Mouse (Mus musculus) forebrain, embryonic 10.5 days (tissue): Measurements from ENCODE around the gene Afap1. TPM values are rescaled to one million over a fixed set of nuclear protein-coding genes. Genes with fewer than 3 reads are reported as not detected.

Experiments used
- DNase-seq: peaks from one replicate; pipeline ENCODE4 v3.0.0-alpha.2; 2017; ENCODE audit warnings: low spot score; ENCODE audit errors: extremely low spot score
- H3K27ac ChIP-seq: fragments of 300-500 bp; sonication (generic); 2 replicates; pipeline ENCODE4 v1.5.1; 2016; ENCODE audit warnings: mild to moderate bottlenecking
- H3K27me3 ChIP-seq: fragments of 300-500 bp; sonication (generic); 2 replicates; pipeline ENCODE4 v1.6.1; 2016; ENCODE audit warnings: mild to moderate bottlenecking; ENCODE audit not compliant: poor library complexity, severe bottlenecking
- H3K36me3 ChIP-seq: fragments of 300-500 bp; sonication (generic); replicated peaks from 2 replicates; pipeline ENCODE4 v1.6.1; 2016; ENCODE audit warnings: mild to moderate bottlenecking, moderate library complexity
- H3K4me1 ChIP-seq: fragments of 300-500 bp; sonication (generic); 2 replicates; pipeline ENCODE4 v1.6.1; 2016
- H3K4me3 ChIP-seq: fragments of 300-500 bp; sonication (generic); 2 replicates; pipeline ENCODE4 v1.5.1; 2016; ENCODE audit warnings: mild to moderate bottlenecking, moderate library complexity
- H3K9me3 ChIP-seq: fragments of 300-500 bp; sonication (generic); 2 replicates; pipeline ENCODE4 v1.6.1; 2016; ENCODE audit warnings: mild to moderate bottlenecking, moderate library complexity
- WGBS: fragments of 180-500 bp; shearing (Covaris S2); methylation state at CpG from one replicate; pipeline ENCODE4 v1.1.7; 2016; 5-methylcytosine and 5-hydroxymethylcytosine counted together
- polyA plus RNA-seq: library from polyadenylated mRNA; unstranded; fragments of >200 nt; fragmentation: Nextera tagmentation; extraction: Ambion mirVana; gene quantifications from 2 replicates; pipeline ENCODE4 v1.2.1, GENCODE M21; 2016

Gene Afap1
- polyA plus RNA-seq, 1 experiment from 2014 or later = 14.3 TPM

- Histone ChIP-seq H3K9me3 (no peaks in the 10 kb centered on the region), H3K36me3 (no peaks in the 10 kb centered on the region), H3K4me3 (no peak overlapping the region), H3K4me1 (peaks cover 16% of the 10 kb centered on the region; the same call in 1 of the 2 replicates), H3K27me3 (no peaks in the 10 kb centered on the region), H3K27ac (no peak overlapping the region)
- DNase-seq = no peak
- 89% methylated on average over 5 of the region's 5 CpGs for WGBS
These were observed 8.4 kb upstream of the Afap1 start for GRCm38 (mm10) chr5:35884689-35885088.

DNA sequence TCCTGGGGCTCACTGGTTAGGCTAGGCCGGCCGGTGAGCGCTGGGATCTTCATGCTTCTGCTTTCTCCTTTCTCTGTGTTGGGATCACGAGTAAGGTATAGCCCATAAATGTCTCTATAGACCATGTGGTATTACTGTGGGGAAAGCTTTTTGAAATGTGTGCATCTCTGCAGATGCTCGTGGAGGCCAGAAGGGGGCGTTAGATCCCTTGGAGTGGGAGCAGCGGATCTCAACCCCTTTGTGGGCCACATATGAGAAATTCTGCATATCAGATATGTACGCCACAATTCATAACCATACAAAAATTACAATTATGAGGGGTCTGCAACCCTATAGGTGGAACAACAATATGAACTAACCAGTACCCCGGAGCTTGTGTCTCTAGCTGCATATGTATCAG is 4.2 kb upstream of the Afap1 start:
- 55% methylated on average over 9 of the region's 9 CpGs for WGBS
- DNase-seq = no peak
- H3K9me3 ChIP-seq = no peaks in the 10 kb centered on the region
- no peak overlapping the region for H3K27ac ChIP-seq
- peaks cover 26% of the 10 kb centered on the region for H3K27me3 ChIP-seq
- no peaks in the 10 kb centered on the region for H3K36me3 ChIP-seq
- H3K4me1 ChIP-seq = peaks cover 27% of the 10 kb centered on the region
- no peak overlapping the region for H3K4me3 ChIP-seq

DNA sequence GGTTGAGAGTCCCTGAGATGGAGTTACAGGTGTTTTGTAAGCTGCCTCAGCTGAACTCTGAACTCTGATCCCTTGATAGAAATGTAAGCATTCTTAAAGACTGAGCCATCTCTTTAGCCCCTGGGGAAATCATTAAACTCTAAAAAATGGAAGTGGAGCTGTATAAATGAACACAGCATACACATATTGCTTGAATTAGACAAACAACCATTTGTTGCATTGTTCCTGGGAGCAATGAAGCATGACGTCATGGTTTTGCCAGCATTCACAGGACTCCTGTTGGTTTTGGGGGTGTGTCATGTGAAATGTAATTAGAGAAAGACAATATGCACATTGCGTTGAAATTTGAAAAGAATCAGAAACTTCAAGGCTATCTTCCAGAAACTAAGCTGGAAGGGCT is 3.5 kb upstream of the Afap1 start:
- Histone ChIP-seq H3K4me1 (peaks cover 27% of the 10 kb centered on the region), H3K27me3 (peaks cover 32% of the 10 kb centered on the region), H3K4me3 (no peak overlapping the region), H3K9me3 (no peaks in the 10 kb centered on the region), H3K27ac (no peak overlapping the region), H3K36me3 (no peaks in the 10 kb centered on the region)
- DNase-seq = no peak
- 43% methylated on average over 2 of the region's 2 CpGs for WGBS

DNA sequence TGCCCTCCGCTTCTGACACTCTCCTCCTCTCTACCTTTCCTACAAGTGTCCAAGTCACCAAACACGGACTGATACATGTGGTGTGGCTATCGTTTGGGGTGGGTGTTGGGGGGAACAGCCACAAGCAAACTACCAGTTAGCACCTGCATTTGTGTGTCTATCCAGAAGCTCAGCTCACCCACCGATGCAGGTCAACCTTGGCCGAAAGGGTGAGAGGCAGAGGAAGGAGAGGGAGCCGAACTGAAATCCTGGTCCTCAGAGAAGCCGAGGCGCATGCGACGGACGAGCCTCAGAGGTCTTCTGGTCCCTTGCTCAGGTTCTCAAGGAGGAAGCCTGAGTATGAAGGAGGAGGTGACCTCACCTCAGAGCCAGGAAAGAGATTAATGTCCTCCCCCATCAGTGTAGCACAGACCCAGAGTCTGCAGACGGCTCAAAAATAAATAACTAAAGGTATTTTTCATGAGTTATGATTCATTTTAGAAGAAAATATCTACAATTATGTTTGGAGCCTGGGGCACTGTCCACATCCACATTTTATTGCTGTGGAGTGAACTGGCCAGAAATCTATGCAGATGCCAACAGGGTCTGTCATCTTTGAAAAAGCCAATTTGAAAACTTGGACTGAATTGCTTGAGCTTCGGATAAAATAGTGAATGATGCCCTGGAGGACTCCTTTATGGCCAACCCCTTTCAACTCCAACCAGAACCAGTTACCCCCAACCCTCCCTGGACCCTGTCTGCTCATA is 2.0 kb upstream of the Afap1 start:
- Histone ChIP-seq H3K4me3 (no peak overlapping the region), H3K27me3 (peaks cover 40% of the 10 kb centered on the region), H3K36me3 (no peaks in the 10 kb centered on the region), H3K27ac (no peak overlapping the region), H3K4me1 (peaks cover 32% of the 10 kb centered on the region), H3K9me3 (no peaks in the 10 kb centered on the region)
- DNase-seq = no peak
- 94% methylated on average over 13 of the region's 13 CpGs for WGBS

DNA sequence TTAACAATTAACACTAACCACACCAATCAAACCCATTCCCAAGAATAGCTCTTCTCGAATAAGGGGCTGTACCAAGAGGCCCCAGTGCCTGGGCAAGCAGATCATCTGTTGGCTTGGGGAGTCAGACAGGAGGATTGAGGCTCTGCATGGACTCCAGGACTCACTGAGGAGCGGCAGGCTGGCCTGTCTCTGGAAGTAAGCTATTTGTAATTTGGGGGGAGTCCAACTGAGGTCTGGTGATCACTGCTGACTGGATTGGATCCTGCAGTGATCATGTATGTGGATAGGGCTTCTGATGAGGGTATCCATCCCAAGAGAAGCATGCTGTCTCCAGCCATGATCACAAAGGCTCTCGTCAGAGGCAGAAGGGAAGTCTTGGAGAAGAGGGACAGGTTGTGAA is 756 bp upstream of the Afap1 start:
- Histone ChIP-seq H3K36me3 (no peaks in the 10 kb centered on the region), H3K4me1 (peaks cover 38% of the 10 kb centered on the region), H3K27ac (no peak overlapping the region), H3K9me3 (no peaks in the 10 kb centered on the region), H3K27me3 (peaks cover 40% of the 10 kb centered on the region), H3K4me3 (peak overlapping the region; percentile 82; the same call in 1 of the 2 replicates)
- no peak for DNase-seq
- WGBS = 81% methylated on average over 3 of the region's 3 CpGs

- no peaks in the 10 kb centered on the region for H3K9me3 ChIP-seq
- H3K4me3 ChIP-seq = peak overlapping the region; percentile 82
- H3K36me3 ChIP-seq = no peaks in the 10 kb centered on the region
- H3K27ac ChIP-seq = peak overlapping the region; percentile 89
- peaks cover 40% of the 10 kb centered on the region for H3K27me3 ChIP-seq
- peak; percentile 60 for DNase-seq
- 1% methylated on average over 21 of the region's 21 CpGs for WGBS
- peaks cover 40% of the 10 kb centered on the region for H3K4me1 ChIP-seq
These were observed 714 bp downstream of the Afap1 start for GRCm38 (mm10) chr5:35893805-35894260.

DNA sequence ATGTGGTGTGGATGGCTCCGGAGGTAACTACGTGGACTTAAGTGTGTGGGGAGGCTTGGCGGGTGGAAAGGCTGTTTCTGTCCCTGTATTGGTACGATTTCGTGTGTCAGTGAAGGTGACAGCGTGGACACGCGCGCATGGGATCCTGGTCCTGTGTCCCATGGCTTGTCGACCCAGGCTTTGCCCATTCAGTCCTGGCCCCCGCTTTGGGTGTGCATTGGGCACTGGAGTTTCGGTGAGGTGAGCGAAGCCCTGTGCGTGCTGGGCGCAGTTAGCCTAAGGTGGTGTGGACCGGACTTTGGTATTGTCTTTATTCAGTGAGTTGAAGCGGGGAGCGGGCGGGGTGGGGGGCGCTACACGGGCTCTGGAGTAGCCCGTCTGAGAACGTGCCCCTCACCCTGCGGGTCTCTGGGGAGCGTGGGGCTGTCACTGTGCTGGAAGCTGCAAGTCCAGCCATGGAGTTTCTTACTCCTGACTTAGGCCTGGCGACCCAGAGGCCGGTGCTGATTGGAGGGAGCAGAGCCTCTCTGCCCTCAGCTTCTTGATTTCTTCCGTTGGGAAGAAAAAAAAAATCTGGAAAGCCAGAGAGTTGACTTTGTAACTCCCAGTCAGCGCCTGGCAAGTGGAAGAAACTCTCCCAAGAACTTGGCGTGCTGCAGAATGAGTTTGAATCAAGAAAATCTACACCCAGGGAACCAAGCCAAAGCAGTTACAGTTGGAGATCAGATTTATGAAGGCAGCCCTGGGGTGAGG is 1.4 kb downstream of the Afap1 start:
- DNase-seq = no peak
- no peaks in the 10 kb centered on the region for H3K9me3 ChIP-seq
- peaks cover 40% of the 10 kb centered on the region for H3K4me1 ChIP-seq
- peak overlapping the region; percentile 89 for H3K27ac ChIP-seq
- H3K27me3 ChIP-seq = peaks cover 40% of the 10 kb centered on the region
- peak overlapping the region; percentile 82 for H3K4me3 ChIP-seq
- H3K36me3 ChIP-seq = no peaks in the 10 kb centered on the region
- 10% methylated on average over 30 of the region's 30 CpGs for WGBS

- Histone ChIP-seq H3K27ac (no peak overlapping the region), H3K4me3 (no peak overlapping the region), H3K9me3 (no peaks in the 10 kb centered on the region), H3K4me1 (peaks cover 51% of the 10 kb centered on the region), H3K36me3 (no peaks in the 10 kb centered on the region), H3K27me3 (peaks cover 36% of the 10 kb centered on the region)
- WGBS = 90% methylated on average over 4 of the region's 4 CpGs
- DNase-seq = no peak
These were observed 2.8 kb downstream of the Afap1 start for GRCm38 (mm10) chr5:35895926-35896325.

- 89% methylated on average over 4 of the region's 4 CpGs for WGBS
These were observed 3.4 kb downstream of the Afap1 start for GRCm38 (mm10) chr5:35896556-35896955.

GRCm38 (mm10) chr5:35897147-35897546 is 4.0 kb downstream of the Afap1 start:
- Histone ChIP-seq H3K27ac (no peak overlapping the region), H3K27me3 (peaks cover 23% of the 10 kb centered on the region), H3K4me1 (peaks cover 58% of the 10 kb centered on the region), H3K9me3 (no peaks in the 10 kb centered on the region), H3K4me3 (no peak overlapping the region), H3K36me3 (no peaks in the 10 kb centered on the region)
- DNase-seq = no peak
- 87% methylated on average over 4 of the region's 4 CpGs for WGBS

More at GRCm38 (mm10) chr5:35896556-35896955, 3.4 kb downstream of the Afap1 start:
- Histone ChIP-seq H3K27ac (no peak overlapping the region), H3K4me1 (peaks cover 58% of the 10 kb centered on the region), H3K36me3 (no peaks in the 10 kb centered on the region), H3K27me3 (peaks cover 29% of the 10 kb centered on the region), H3K9me3 (no peaks in the 10 kb centered on the region), H3K4me3 (no peak overlapping the region)
- DNase-seq = no peak

DNA sequence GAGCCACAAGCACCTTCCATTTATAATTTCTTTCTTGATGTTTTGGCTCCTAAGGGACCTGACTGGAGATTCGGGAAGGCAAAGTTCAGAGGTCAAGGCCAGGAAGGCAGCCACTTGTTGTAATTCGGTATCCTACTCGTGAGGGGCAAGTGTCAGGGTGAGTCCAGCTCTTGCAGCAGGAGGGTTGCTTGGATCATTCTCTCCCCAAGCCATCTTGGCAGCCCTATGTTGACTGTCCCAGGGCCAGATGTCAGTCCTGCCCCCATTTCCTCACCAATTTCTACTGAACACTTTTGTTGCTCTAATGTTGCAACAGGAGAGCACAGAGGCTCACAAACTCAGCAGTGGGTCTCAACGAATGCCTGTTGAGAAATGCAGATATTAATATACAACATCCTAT is 5.0 kb downstream of the Afap1 start:
- peaks cover 50% of the 10 kb centered on the region for H3K4me1 ChIP-seq
- no peak for DNase-seq
- no peaks in the 10 kb centered on the region for H3K9me3 ChIP-seq
- 74% methylated on average over 4 of the region's 4 CpGs for WGBS
- H3K36me3 ChIP-seq = no peaks in the 10 kb centered on the region
- peaks cover 18% of the 10 kb centered on the region for H3K27me3 ChIP-seq
- no peak overlapping the region for H3K4me3 ChIP-seq
- H3K27ac ChIP-seq = no peak overlapping the region

GRCm38 (mm10) chr5:35898994-35899393 is 5.9 kb downstream of the Afap1 start:
- DNase-seq = no peak
- 90% methylated on average over 3 of the region's 3 CpGs for WGBS
- H3K27me3 ChIP-seq = peaks cover 14% of the 10 kb centered on the region
- no peaks in the 10 kb centered on the region for H3K36me3 ChIP-seq
- H3K9me3 ChIP-seq = no peaks in the 10 kb centered on the region
- 0 out of 2 replicates have a peak overlapping the region, but pooled peaks have one; percentile 11 for H3K27ac ChIP-seq
- H3K4me3 ChIP-seq = no peak overlapping the region
- peaks cover 44% of the 10 kb centered on the region for H3K4me1 ChIP-seq
